Mouse (Mus musculus): ENCODE results near the gene Uba3.

DNA sequence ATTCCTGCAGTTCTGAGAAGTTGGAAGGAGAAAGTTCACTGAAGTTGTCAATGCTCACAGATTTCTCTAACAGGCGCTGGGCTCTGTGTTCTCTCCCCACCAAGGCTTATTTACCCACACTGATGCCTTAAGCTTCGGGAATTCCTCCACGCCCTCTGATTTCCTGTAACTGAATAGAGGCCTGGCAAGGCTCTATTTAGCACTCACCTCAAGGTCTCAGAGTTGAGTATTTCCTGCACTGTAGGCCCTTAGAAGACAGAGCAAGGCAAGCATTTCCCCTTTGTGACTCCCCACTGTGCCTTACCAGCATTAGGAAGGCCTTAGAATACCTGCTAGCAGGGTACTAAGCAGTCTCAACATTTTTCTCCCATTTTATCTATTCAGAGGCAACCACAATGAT lies 3.0 kb upstream of the Uba3 start:
- no peak for TF ChIP-seq CTCF (IDR thresholded peaks at IDR 0.05; ENCODE audit: low read depth)
- TF ChIP-seq EP300 (optimal IDR thresholded peaks at IDR 0.05): no peak
